Mouse (Mus musculus) forebrain, embryonic 10.5 days (tissue): ENCODE results near the gene Tmod1. TPM values are rescaled to one million over a fixed set of nuclear protein-coding genes. Genes with fewer than 3 reads are reported as not detected.
A peak's percentile ranks its signal among the peaks of the same experiment; 100 is the strongest.

ENCODE experiments used
- DNase-seq: peaks from one replicate; pipeline ENCODE4 v3.0.0-alpha.2; 2017; ENCODE audit warnings: low spot score; ENCODE audit errors: extremely low spot score
- H3K27ac ChIP-seq: fragments of 300-500 bp; sonication (generic); 2 replicates; pipeline ENCODE4 v1.5.1; 2016; ENCODE audit warnings: mild to moderate bottlenecking
- H3K27me3 ChIP-seq: fragments of 300-500 bp; sonication (generic); 2 replicates; pipeline ENCODE4 v1.6.1; 2016; ENCODE audit warnings: mild to moderate bottlenecking; ENCODE audit not compliant: poor library complexity, severe bottlenecking
- H3K36me3 ChIP-seq: fragments of 300-500 bp; sonication (generic); replicated peaks from 2 replicates; pipeline ENCODE4 v1.6.1; 2016; ENCODE audit warnings: mild to moderate bottlenecking, moderate library complexity
- H3K4me1 ChIP-seq: fragments of 300-500 bp; sonication (generic); 2 replicates; pipeline ENCODE4 v1.6.1; 2016
- H3K4me3 ChIP-seq: fragments of 300-500 bp; sonication (generic); 2 replicates; pipeline ENCODE4 v1.5.1; 2016; ENCODE audit warnings: mild to moderate bottlenecking, moderate library complexity
- H3K9me3 ChIP-seq: fragments of 300-500 bp; sonication (generic); 2 replicates; pipeline ENCODE4 v1.6.1; 2016; ENCODE audit warnings: mild to moderate bottlenecking, moderate library complexity
- WGBS: fragments of 180-500 bp; shearing (Covaris S2); methylation state at CpG from one replicate; pipeline ENCODE4 v1.1.7; 2016; 5-methylcytosine and 5-hydroxymethylcytosine counted together
- polyA plus RNA-seq: library from polyadenylated mRNA; unstranded; fragments of >200 nt; fragmentation: Nextera tagmentation; extraction: Ambion mirVana; gene quantifications from 2 replicates; pipeline ENCODE4 v1.2.1, GENCODE M21; 2016

Tmod1 gene
- polyA plus RNA-seq, 1 experiment from 2014 or later = 4.0 TPM

- Histone ChIP-seq H3K4me1 (0 out of 2 replicates have a peak, but pooled peaks cover 6% of the 10 kb centered on the region), H3K27me3 (peaks cover 23% of the 10 kb centered on the region), H3K9me3 (no peaks in the 10 kb centered on the region), H3K27ac (no peak overlapping the region), H3K4me3 (no peak overlapping the region), H3K36me3 (no peaks in the 10 kb centered on the region)
- DNase-seq = no peak
- WGBS = 79% methylated on average over 2 of the region's 2 CpGs
These were observed 5.5 kb upstream of the Tmod1 start for GRCm38 (mm10) chr4:46033197-46033596.

GRCm38 (mm10) chr4:46038591-46038891 lies 194 bp upstream of the Tmod1 start:
- peak overlapping the region; percentile 70 for H3K4me3 ChIP-seq
- no peaks in the 10 kb centered on the region for H3K9me3 ChIP-seq
- peaks cover 38% of the 10 kb centered on the region for H3K4me1 ChIP-seq
- peaks cover 74% of the 10 kb centered on the region for H3K27me3 ChIP-seq
- WGBS = 13% methylated on average over 12 of the region's 12 CpGs
- DNase-seq = no peak
- 0 out of 2 replicates have a peak overlapping the region, but pooled peaks have one; percentile 70 for H3K27ac ChIP-seq
- no peaks in the 10 kb centered on the region for H3K36me3 ChIP-seq

GRCm38 (mm10) chr4:46039899-46040298 lies 1.2 kb downstream of the Tmod1 start:
- no peak for DNase-seq
- Histone ChIP-seq H3K27me3 (peaks cover 74% of the 10 kb centered on the region), H3K4me3 (peak overlapping the region; percentile 70), H3K36me3 (no peaks in the 10 kb centered on the region), H3K27ac (peak overlapping the region; percentile 70), H3K4me1 (peaks cover 38% of the 10 kb centered on the region), H3K9me3 (no peaks in the 10 kb centered on the region)
- WGBS = 20% methylated on average over 6 of the region's 6 CpGs

GRCm38 (mm10) chr4:46040594-46041192 lies 2.0 kb downstream of the Tmod1 start:
- WGBS = 28% methylated on average over 9 of the region's 9 CpGs

GRCm38 (mm10) chr4:46041761-46042504 lies 3.2 kb downstream of the Tmod1 start:
- Histone ChIP-seq H3K27ac (peak overlapping the region; percentile 60), H3K4me1 (peaks cover 38% of the 10 kb centered on the region), H3K36me3 (no peaks in the 10 kb centered on the region), H3K27me3 (peaks cover 63% of the 10 kb centered on the region), H3K9me3 (no peaks in the 10 kb centered on the region), H3K4me3 (peak overlapping the region; percentile 9; the same call in 1 of the 2 replicates)
- WGBS = 26% methylated on average over 7 of the region's 7 CpGs
- DNase-seq = no peak

More at GRCm38 (mm10) chr4:46040594-46041192, 2.0 kb downstream of the Tmod1 start:
- peak overlapping the region; percentile 70 for H3K27ac ChIP-seq
- H3K27me3 ChIP-seq = peaks cover 70% of the 10 kb centered on the region
- peaks cover 38% of the 10 kb centered on the region for H3K4me1 ChIP-seq
- H3K4me3 ChIP-seq = peak overlapping the region; percentile 9; the same call in 1 of the 2 replicates
- H3K9me3 ChIP-seq = no peaks in the 10 kb centered on the region
- no peaks in the 10 kb centered on the region for H3K36me3 ChIP-seq
- DNase-seq = no peak

GRCm38 (mm10) chr4:46042505-46042850 lies 3.7 kb downstream of the Tmod1 start:
- peak overlapping the region; percentile 6; the same call in 1 of the 2 replicates for H3K4me3 ChIP-seq
- no peaks in the 10 kb centered on the region for H3K36me3 ChIP-seq
- WGBS = 39% methylated on average over 5 of the region's 5 CpGs
- peaks cover 58% of the 10 kb centered on the region for H3K27me3 ChIP-seq
- peaks cover 38% of the 10 kb centered on the region for H3K4me1 ChIP-seq
- no peaks in the 10 kb centered on the region for H3K9me3 ChIP-seq
- H3K27ac ChIP-seq = peak overlapping the region; percentile 60
- DNase-seq = no peak

- H3K4me3 ChIP-seq = no peak overlapping the region
These were observed 4.6 kb downstream of the Tmod1 start for GRCm38 (mm10) chr4:46043361-46043760.

GRCm38 (mm10) chr4:46047971-46048370 lies 9.2 kb downstream of the Tmod1 start:
- H3K4me3 ChIP-seq = no peak overlapping the region
- H3K27me3 ChIP-seq = peaks cover 3% of the 10 kb centered on the region; the same call in 1 of the 2 replicates
- H3K4me1 ChIP-seq = peaks cover 3% of the 10 kb centered on the region
- H3K9me3 ChIP-seq = peaks cover 5% of the 10 kb centered on the region; the same call in 1 of the 2 replicates
- no peak for DNase-seq
- WGBS = 85% methylated on average over 4 of the region's 4 CpGs
- H3K27ac ChIP-seq = no peak overlapping the region
- H3K36me3 ChIP-seq = no peaks in the 10 kb centered on the region

More at GRCm38 (mm10) chr4:46043361-46043760, 4.6 kb downstream of the Tmod1 start:
- H3K4me1 ChIP-seq = peaks cover 38% of the 10 kb centered on the region
- H3K9me3 ChIP-seq = no peaks in the 10 kb centered on the region
- no peak for DNase-seq
- H3K27ac ChIP-seq = no peak overlapping the region
- whole genome bisulfite sequencing = 88% methylated on average over 8 of the region's 8 CpGs
- H3K36me3 ChIP-seq = no peaks in the 10 kb centered on the region
- peaks cover 49% of the 10 kb centered on the region for H3K27me3 ChIP-seq

GRCm38 (mm10) chr4:46048418-46048817 lies 9.7 kb downstream of the Tmod1 start:
- no peak for DNase-seq
- no peak overlapping the region for H3K4me3 ChIP-seq
- H3K27ac ChIP-seq = no peak overlapping the region
- H3K4me1 ChIP-seq = peaks cover 3% of the 10 kb centered on the region; the same call in 1 of the 2 replicates
- 89% methylated on average over 7 of the region's 7 CpGs for WGBS
- no peaks in the 10 kb centered on the region for H3K27me3 ChIP-seq
- H3K9me3 ChIP-seq = peaks cover 5% of the 10 kb centered on the region; the same call in 1 of the 2 replicates
- H3K36me3 ChIP-seq = no peaks in the 10 kb centered on the region

GRCm38 (mm10) chr4:46053323-46054107 lies 14.8 kb downstream of the Tmod1 start:
- H3K4me1 ChIP-seq = peaks cover 3% of the 10 kb centered on the region; the same call in 1 of the 2 replicates
- no peak overlapping the region for H3K27ac ChIP-seq
- H3K27me3 ChIP-seq = no peaks in the 10 kb centered on the region
- WGBS = 84% methylated on average over 9 of the region's 9 CpGs
- no peaks in the 10 kb centered on the region for H3K36me3 ChIP-seq
- H3K9me3 ChIP-seq = peaks cover 11% of the 10 kb centered on the region; the same call in 1 of the 2 replicates
- no peak for DNase-seq
- no peak overlapping the region for H3K4me3 ChIP-seq

GRCm38 (mm10) chr4:46056163-46056562 lies 17.4 kb downstream of the Tmod1 start:
- H3K9me3 ChIP-seq = peaks cover 11% of the 10 kb centered on the region; the same call in 1 of the 2 replicates
- peaks cover 3% of the 10 kb centered on the region; the same call in 1 of the 2 replicates for H3K4me1 ChIP-seq
- DNase-seq = no peak
- H3K27ac ChIP-seq = no peak overlapping the region
- 90% methylated on average over 5 of the region's 5 CpGs for WGBS
- H3K4me3 ChIP-seq = no peak overlapping the region
- no peaks in the 10 kb centered on the region for H3K27me3 ChIP-seq
- H3K36me3 ChIP-seq = no peaks in the 10 kb centered on the region

GRCm38 (mm10) chr4:46061259-46061962 lies 22.7 kb downstream of the Tmod1 start:
- Histone ChIP-seq H3K27ac (no peak overlapping the region), H3K4me3 (no peak overlapping the region), H3K27me3 (no peaks in the 10 kb centered on the region), H3K4me1 (peaks cover 22% of the 10 kb centered on the region), H3K9me3 (peaks cover 6% of the 10 kb centered on the region; the same call in 1 of the 2 replicates), H3K36me3 (no peaks in the 10 kb centered on the region)
- no peak for DNase-seq
- 94% methylated on average over 12 of the region's 12 CpGs for WGBS
